Mouse (Mus musculus) lung, embryonic 14.5 days (tissue): ENCODE measurements at regions not wholly inside any gene's neighbourhood (a gene's known extent, or its start where the extent isn't known, plus 50 kb on each side); places are given as distances from the start of the nearest gene placed in this dataset.

Source experiments
- ATAC-seq: fragments of 200-750 bp; cut with Nextera tagmentation; 2 replicates; pipeline ENCODE4 v1.8.0; 2017; ENCODE audit warnings: mild to moderate bottlenecking, moderate TSS enrichment, moderate library complexity; ENCODE audit not compliant: insufficient read depth
- DNase-seq: peaks from one replicate; pipeline ENCODE4 v3.0.0-alpha.2; 2015
- H3K27ac ChIP-seq: fragments of 300-500 bp; sonication (generic); 2 replicates; pipeline ENCODE4 v1.5.1; 2014; ENCODE audit warnings: low read depth, mild to moderate bottlenecking, moderate library complexity
- H3K27me3 ChIP-seq: fragments of 300-500 bp; sonication (generic); 2 replicates; pipeline ENCODE4 v1.6.1; 2014; ENCODE audit warnings: low read length, control low read depth; ENCODE audit not compliant: insufficient read depth
- H3K36me3 ChIP-seq: fragments of 300-500 bp; sonication (generic); 2 replicates; pipeline ENCODE4 v1.6.1; 2014; ENCODE audit warnings: control low read depth; ENCODE audit not compliant: insufficient read depth
- H3K4me1 ChIP-seq: fragments of 300-500 bp; sonication (generic); 2 replicates; pipeline ENCODE4 v1.6.1; 2014; ENCODE audit warnings: antibody characterized with exemption, control low read depth; ENCODE audit not compliant: insufficient read depth
- H3K4me2 ChIP-seq: fragments of 300-500 bp; sonication (generic); 2 replicates; pipeline ENCODE4 v1.6.1; 2014; ENCODE audit warnings: mild to moderate bottlenecking
- H3K4me3 ChIP-seq: fragments of 300-500 bp; sonication (generic); 2 replicates; pipeline ENCODE4 v1.5.1; 2014; ENCODE audit warnings: low read depth, low read length
- H3K9ac ChIP-seq: fragments of 300-500 bp; sonication (generic); 2 replicates; pipeline ENCODE4 v1.6.1; 2014
- H3K9me3 ChIP-seq: fragments of 300-500 bp; sonication (generic); 2 replicates; pipeline ENCODE4 v1.6.1; 2016; ENCODE audit warnings: low read depth, low read length, control low read depth
- CTCF ChIP-seq: IDR thresholded peaks from 2 replicates; pipeline ENCODE4 v1.5.1; 2016; ENCODE audit warnings: antibody characterized with exemption, low read depth
- WGBS: fragments of 180-500 bp; shearing (Covaris S2); extraction: QIAGEN DNeasy Blood & Tissue Kit; methylation state at CpG from one replicate; pipeline ENCODE4 v1.1.7; 2014; 5-methylcytosine and 5-hydroxymethylcytosine counted together

DNA sequence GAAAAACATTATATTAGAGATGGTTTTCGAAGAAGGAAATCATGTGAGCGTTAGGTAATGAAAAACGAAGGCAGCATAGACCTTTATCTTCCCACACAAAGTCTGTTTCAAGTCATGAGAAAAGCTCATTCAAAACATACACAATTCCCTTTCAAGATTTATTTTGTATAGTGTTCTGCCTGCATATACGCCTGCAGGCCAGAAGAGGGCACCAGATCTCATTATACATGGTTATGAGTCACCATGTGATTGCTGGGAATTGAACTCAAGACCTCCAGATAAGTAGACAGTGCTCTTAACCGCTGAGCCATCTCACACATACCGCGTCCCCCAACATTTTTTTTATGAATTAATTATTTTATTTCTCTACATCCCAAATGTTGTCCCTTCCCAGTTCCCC, 578.3 kb upstream of the Ccdc54 start:
- no peaks in the 10 kb centered on the region for H3K27me3 ChIP-seq
- no peaks in the 10 kb centered on the region for H3K9me3 ChIP-seq
- H3K4me2 ChIP-seq, result no peak overlapping the region
- no peak overlapping the region for H3K4me3 ChIP-seq
- no peak overlapping the region for H3K27ac ChIP-seq
- H3K9ac ChIP-seq, result no peak overlapping the region
- DNase-seq, result no peak
- 67% methylated on average over 7 of the region's 7 CpGs for WGBS
- H3K36me3 ChIP-seq, result no peaks in the 10 kb centered on the region
- H3K4me1 ChIP-seq, result no peaks in the 10 kb centered on the region
- ATAC-seq, result no peak
- peak; percentile 33 for TF ChIP-seq CTCF

DNA sequence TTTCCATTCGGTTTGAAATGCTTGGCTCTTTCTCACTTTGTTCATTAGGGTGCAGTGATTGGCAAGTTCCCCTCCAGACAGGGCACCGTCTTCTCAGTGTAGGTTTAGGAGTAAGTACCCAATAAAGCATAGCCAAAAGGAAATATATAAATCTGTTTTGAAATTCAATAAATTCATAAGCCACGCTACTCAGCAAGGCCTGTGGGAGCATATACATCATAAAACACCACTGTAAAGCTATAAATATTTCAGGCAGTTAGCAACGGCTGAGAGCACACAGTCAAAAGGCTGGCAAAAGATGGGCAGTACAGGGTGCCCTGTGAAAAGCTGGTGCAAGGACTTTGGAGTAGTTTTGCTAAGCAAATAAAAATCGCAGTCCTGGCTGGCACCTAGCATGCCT, 569.8 kb upstream of the Ccdc54 start:
- Histone ChIP-seq H3K4me3 (no peak overlapping the region), H3K27ac (no peak overlapping the region), H3K36me3 (no peaks in the 10 kb centered on the region), H3K9ac (no peak overlapping the region), H3K4me1 (no peaks in the 10 kb centered on the region), H3K27me3 (no peaks in the 10 kb centered on the region), H3K9me3 (no peaks in the 10 kb centered on the region), H3K4me2 (no peak overlapping the region)
- ATAC-seq, result no peak
- no peak for TF ChIP-seq CTCF
- 65% methylated on average over 5 of the region's 5 CpGs for WGBS
- DNase-seq, result no peak

DNA sequence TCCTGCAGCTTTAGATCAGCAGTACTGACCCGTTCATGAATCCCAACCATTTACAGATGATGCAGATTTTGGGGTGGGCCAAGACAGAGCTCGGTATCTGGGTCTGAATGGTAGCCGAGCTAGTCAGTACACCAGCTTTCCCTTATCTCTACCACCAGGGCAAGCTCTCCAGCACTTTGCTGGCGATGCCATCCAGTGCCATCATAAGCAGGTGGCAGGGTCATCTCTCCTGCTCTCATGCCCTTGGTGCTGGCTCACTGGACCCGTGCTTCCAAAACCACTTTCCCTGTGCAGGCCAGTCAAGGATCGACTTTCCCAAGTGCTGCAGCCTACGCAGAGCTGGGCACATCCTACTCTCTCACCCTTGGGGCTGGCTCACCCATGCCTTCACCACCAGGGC, 547.6 kb upstream of the Ccdc54 start:
- no peak for ATAC-seq
- no peak overlapping the region for H3K27ac ChIP-seq
- no peak for TF ChIP-seq CTCF
- no peaks in the 10 kb centered on the region for H3K27me3 ChIP-seq
- no peak overlapping the region for H3K4me2 ChIP-seq
- H3K4me3 ChIP-seq, result no peak overlapping the region
- H3K9me3 ChIP-seq, result no peaks in the 10 kb centered on the region
- WGBS, result 88% methylated on average over 7 of the region's 7 CpGs
- no peaks in the 10 kb centered on the region for H3K36me3 ChIP-seq
- no peak overlapping the region for H3K9ac ChIP-seq
- DNase-seq, result no peak
- H3K4me1 ChIP-seq, result no peaks in the 10 kb centered on the region

DNA sequence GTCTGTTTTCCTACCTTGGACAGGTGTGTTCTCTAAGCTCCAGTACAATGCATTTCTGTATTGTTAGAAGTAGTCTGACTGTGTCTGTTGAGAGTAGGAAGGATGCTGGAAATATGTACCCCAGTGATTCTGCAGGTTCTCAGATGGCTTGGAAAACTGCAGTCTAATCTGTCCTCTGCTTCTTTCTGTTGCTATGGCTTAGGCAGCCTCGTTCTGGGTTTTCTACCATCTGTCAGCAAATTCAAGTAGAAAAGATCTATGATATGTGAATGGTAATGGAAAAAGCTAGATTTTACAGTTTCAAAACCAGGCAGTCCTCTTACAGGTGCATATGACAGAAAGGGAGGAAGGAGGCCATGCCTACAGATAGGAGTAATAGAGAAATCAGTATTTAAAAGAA, 528.9 kb upstream of the Ccdc54 start:
- Histone ChIP-seq H3K4me2 (no peak overlapping the region), H3K36me3 (no peaks in the 10 kb centered on the region), H3K9me3 (no peaks in the 10 kb centered on the region), H3K4me3 (no peak overlapping the region), H3K27ac (no peak overlapping the region), H3K4me1 (no peaks in the 10 kb centered on the region), H3K9ac (no peak overlapping the region), H3K27me3 (no peaks in the 10 kb centered on the region)
- TF ChIP-seq CTCF, result no peak
- ATAC-seq (no peak), DNase-seq (no peak)
- WGBS, result 68% methylated on average over 1 of the region's 1 CpGs

DNA sequence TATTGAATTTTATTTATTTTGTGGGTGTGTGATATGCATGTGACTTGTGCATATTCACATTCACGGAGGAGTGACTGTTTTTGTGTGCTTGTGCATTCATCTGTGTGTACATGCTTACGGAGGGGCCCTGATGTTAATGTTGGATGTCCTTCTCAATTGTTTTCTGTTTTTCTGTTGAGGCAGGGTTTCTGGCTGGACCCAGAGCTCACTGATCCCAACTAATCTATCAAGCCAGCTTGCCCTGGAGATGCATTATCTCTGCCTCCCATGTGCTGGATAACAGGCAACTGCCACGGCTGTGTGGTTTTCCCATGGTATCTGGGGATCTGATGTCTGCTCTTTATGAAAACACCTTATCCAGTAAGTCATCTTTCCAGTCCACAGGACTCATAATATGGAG, 527.4 kb upstream of the Ccdc54 start:
- Histone ChIP-seq H3K27me3 (no peaks in the 10 kb centered on the region), H3K4me2 (no peak overlapping the region), H3K4me1 (no peaks in the 10 kb centered on the region), H3K27ac (no peak overlapping the region), H3K36me3 (no peaks in the 10 kb centered on the region), H3K4me3 (no peak overlapping the region), H3K9me3 (no peaks in the 10 kb centered on the region), H3K9ac (no peak overlapping the region)
- no peak for ATAC-seq
- WGBS, result 47% methylated on average over 3 of the region's 3 CpGs
- DNase-seq, result no peak
- TF ChIP-seq CTCF, result no peak

DNA sequence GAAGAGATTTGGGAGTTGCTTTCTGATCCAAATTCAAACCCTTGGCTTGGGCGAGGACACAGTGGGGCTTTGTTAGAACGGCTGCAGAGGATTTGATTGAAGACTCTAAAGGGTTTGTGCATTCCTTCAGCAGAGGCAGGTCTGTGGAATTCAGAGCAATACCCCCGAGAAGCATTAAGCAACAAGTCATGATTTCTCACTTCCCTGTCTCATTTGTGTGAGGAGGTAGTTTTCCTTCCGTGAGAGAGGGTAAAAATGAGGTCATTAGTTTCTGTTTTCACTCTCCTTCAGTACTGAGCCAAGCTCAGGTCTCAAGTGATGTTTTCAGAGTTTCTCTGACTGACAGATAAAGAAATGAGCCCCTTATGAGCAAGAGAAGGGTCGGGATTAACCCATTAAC, 526.9 kb upstream of the Ccdc54 start:
- Histone ChIP-seq H3K27ac (no peak overlapping the region), H3K9ac (no peak overlapping the region), H3K9me3 (no peaks in the 10 kb centered on the region), H3K27me3 (no peaks in the 10 kb centered on the region), H3K4me2 (peak overlapping the region; percentile 16; the same call in 1 of the 2 replicates), H3K36me3 (no peaks in the 10 kb centered on the region), H3K4me3 (no peak overlapping the region), H3K4me1 (no peaks in the 10 kb centered on the region)
- DNase-seq, result peak; percentile 3
- 0 out of 2 replicates have a peak, but pooled peaks have one; percentile 44 for ATAC-seq
- 13% methylated on average over 5 of the region's 5 CpGs for WGBS
- no peak for TF ChIP-seq CTCF

DNA sequence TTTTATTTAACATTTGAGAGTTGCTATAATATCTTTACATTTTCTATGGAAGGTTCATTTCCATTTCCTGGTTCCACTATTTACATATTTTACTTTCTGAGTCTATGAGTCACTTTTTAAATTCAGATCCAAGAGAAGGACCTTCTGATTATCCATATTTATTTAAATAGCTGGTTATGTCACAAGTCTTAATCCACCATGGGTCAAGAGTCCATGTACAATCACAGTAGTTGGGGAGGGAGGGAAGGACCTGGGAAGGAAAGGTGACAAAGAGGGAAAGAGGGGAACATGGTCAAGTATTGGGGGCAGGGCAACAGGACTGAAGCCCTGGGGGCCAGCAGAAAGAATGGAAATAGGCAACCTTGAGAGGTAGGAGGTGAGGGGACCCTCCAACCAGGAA, 518.9 kb upstream of the Ccdc54 start:
- ATAC-seq, result no peak
- no peak overlapping the region for H3K4me2 ChIP-seq
- DNase-seq, result no peak
- no peaks in the 10 kb centered on the region for H3K27me3 ChIP-seq
- H3K4me3 ChIP-seq, result no peak overlapping the region
- H3K27ac ChIP-seq, result no peak overlapping the region
- no peaks in the 10 kb centered on the region for H3K9me3 ChIP-seq
- no peaks in the 10 kb centered on the region for H3K4me1 ChIP-seq
- TF ChIP-seq CTCF, result no peak
- H3K9ac ChIP-seq, result no peak overlapping the region
- no peaks in the 10 kb centered on the region for H3K36me3 ChIP-seq

DNA sequence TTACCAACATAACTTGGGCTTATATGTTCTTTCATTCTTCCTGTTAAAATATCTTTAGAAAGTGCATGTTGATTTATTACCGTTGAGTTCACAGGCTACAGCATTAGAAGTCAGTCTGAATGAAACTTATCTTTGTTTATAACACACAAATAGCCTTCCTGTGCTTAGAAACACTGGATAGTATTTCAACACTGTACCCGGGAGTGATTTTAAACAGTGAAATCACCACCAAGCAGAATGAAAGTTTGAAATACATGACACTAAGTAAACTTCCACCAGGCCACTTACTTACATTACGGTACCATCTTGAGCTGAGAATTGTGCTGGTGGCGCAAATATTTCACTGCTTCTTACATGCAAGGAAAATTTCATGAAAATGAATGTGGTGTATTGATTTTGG, 516.5 kb upstream of the Ccdc54 start:
- 20% methylated on average over 4 of the region's 4 CpGs for WGBS
- Histone ChIP-seq H3K36me3 (no peaks in the 10 kb centered on the region), H3K9me3 (no peaks in the 10 kb centered on the region), H3K9ac (no peak overlapping the region), H3K27me3 (no peaks in the 10 kb centered on the region), H3K4me3 (no peak overlapping the region), H3K4me1 (no peaks in the 10 kb centered on the region), H3K4me2 (no peak overlapping the region), H3K27ac (no peak overlapping the region)
- no peak for ATAC-seq
- peak; percentile 30 for DNase-seq
- no peak for TF ChIP-seq CTCF
